Comparison of ENCODE assay signal across 15 mouse cellular contexts in the genomic region with DNA sequence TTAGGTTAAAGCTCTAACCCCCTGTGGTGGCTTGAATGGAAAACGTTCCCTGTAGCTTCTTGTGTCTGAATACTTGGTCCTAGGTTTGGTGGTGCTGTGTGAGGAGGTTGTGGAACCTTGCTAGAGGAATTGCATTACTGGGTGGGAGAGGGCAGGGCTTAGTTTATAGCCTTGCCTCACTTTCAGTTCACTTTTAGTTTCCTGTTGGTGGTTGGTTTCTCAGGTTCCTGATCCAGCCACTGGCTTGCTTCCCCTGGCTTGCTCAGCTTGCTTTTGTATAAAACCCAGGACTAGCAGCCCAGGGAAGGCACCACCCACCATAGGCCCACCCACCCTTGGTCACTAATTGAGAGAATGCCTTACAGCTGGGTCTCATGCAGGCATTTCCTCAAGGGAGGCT.
"Had no signal": no experiment of that assay in that cellular context is flagged by ENCODE, and none has a peak within 500 bp of the region (broad histone marks: within the 10 kb centered on the region; RNA-seq: fewer than 3 reads in every experiment).

No protein-coding gene starts in this region.

- DNase-seq: kidney, adult 18-20 months; kidney, postnatal 10 days; kidney, postnatal 4 days; left cerebral cortex, postnatal 4 days; lung, embryonic 14.5 days; spleen, adult 18-20 months; thymus, postnatal 4 days had no signal

- H3K4me3 ChIP-seq: intestine, embryonic 15.5 days; layer of hippocampus, adult 2 months; limb, embryonic 13.5 days; liver, embryonic 15.5 days; midbrain, embryonic 13.5 days; neural tube, embryonic 12.5 days had no signal

- H3K27ac ChIP-seq: intestine, embryonic 15.5 days; layer of hippocampus, adult 2 months; limb, embryonic 13.5 days; liver, embryonic 15.5 days; macrophage; midbrain, embryonic 13.5 days; neural tube, embryonic 12.5 days; stomach, postnatal 0 days had no signal

- ATAC-seq: intestine, embryonic 15.5 days; midbrain, embryonic 13.5 days had no signal
